Mouse (Mus musculus): ENCODE results near the gene Adamtsl1.

Gene Adamtsl1

GRCm38 (mm10) chr4:86314442-86314841, 800.5 kb downstream of the Adamtsl1 start:
- no peak for DNase-seq (ENCODE audit: low spot score)

- no peak for DNase-seq (ENCODE audit: low spot score)
These were observed 801.1 kb downstream of the Adamtsl1 start for GRCm38 (mm10) chr4:86315122-86315521.

GRCm38 (mm10) chr4:86317916-86318542, 804.1 kb downstream of the Adamtsl1 start:
- no peak for DNase-seq (ENCODE audit: low spot score)

GRCm38 (mm10) chr4:86325411-86325810, 811.4 kb downstream of the Adamtsl1 start:
- DNase-seq (ENCODE audit: low spot score): no peak

- no peak for DNase-seq (ENCODE audit: low spot score)
These were observed 812.0 kb downstream of the Adamtsl1 start for GRCm38 (mm10) chr4:86326003-86326402.

- no peak for DNase-seq (ENCODE audit: low spot score)
These were observed 812.7 kb downstream of the Adamtsl1 start for GRCm38 (mm10) chr4:86326638-86327037.

- no peak for DNase-seq (ENCODE audit: low spot score)
These were observed 815.5 kb downstream of the Adamtsl1 start for GRCm38 (mm10) chr4:86329481-86329880.

- no peak for DNase-seq (ENCODE audit: low spot score)
These were observed 822.0 kb downstream of the Adamtsl1 start for GRCm38 (mm10) chr4:86335861-86336415.

- DNase-seq (ENCODE audit: low spot score): no peak
These were observed 823.3 kb downstream of the Adamtsl1 start for GRCm38 (mm10) chr4:86337216-86337765.

GRCm38 (mm10) chr4:86349341-86349740, 835.4 kb downstream of the Adamtsl1 start:
- DNase-seq (ENCODE audit: low spot score): no peak

- no peak for DNase-seq (ENCODE audit: low spot score)
These were observed 838.1 kb downstream of the Adamtsl1 start for GRCm38 (mm10) chr4:86352121-86352520.

- DNase-seq (ENCODE audit: low spot score): no peak
These were observed 839.6 kb downstream of the Adamtsl1 start for GRCm38 (mm10) chr4:86353550-86353949.

- no peak for DNase-seq (ENCODE audit: low spot score)
These were observed 845.4 kb downstream of the Adamtsl1 start for GRCm38 (mm10) chr4:86359398-86359797.

GRCm38 (mm10) chr4:86369055-86369454, 855.1 kb downstream of the Adamtsl1 start:
- DNase-seq (ENCODE audit: low spot score): no peak

- no peak for DNase-seq (ENCODE audit: low spot score)
These were observed 859.2 kb downstream of the Adamtsl1 start for GRCm38 (mm10) chr4:86373166-86373565.

- DNase-seq (ENCODE audit: low spot score): no peak
These were observed 869.2 kb downstream of the Adamtsl1 start for GRCm38 (mm10) chr4:86383124-86383523.

- no peak for DNase-seq (ENCODE audit: low spot score)
These were observed 871.1 kb downstream of the Adamtsl1 start for GRCm38 (mm10) chr4:86385121-86385520.

- DNase-seq (ENCODE audit: low spot score): no peak
These were observed 874.5 kb downstream of the Adamtsl1 start for GRCm38 (mm10) chr4:86388430-86388829.

GRCm38 (mm10) chr4:86391176-86391575, 877.2 kb downstream of the Adamtsl1 start:
- no peak for DNase-seq (ENCODE audit: low spot score)

GRCm38 (mm10) chr4:86395636-86396035, 881.7 kb downstream of the Adamtsl1 start:
- no peak for DNase-seq (ENCODE audit: low spot score)

GRCm38 (mm10) chr4:86396672-86397288, 882.8 kb downstream of the Adamtsl1 start:
- no peak for DNase-seq (ENCODE audit: low spot score)

GRCm38 (mm10) chr4:86397470-86397869, 883.5 kb downstream of the Adamtsl1 start:
- DNase-seq (ENCODE audit: low spot score): no peak

- no peak for DNase-seq (ENCODE audit: low spot score)
These were observed 887.1 kb downstream of the Adamtsl1 start for GRCm38 (mm10) chr4:86401116-86401515.

All from layer of hippocampus, adult 9-10 months (tissue).